Mouse (Mus musculus): ENCODE measurements at regions not wholly inside any gene's neighbourhood (a gene's known extent, or its start where the extent isn't known, plus 50 kb on each side); places are given as distances from the start of the nearest gene placed in this dataset.

DNA sequence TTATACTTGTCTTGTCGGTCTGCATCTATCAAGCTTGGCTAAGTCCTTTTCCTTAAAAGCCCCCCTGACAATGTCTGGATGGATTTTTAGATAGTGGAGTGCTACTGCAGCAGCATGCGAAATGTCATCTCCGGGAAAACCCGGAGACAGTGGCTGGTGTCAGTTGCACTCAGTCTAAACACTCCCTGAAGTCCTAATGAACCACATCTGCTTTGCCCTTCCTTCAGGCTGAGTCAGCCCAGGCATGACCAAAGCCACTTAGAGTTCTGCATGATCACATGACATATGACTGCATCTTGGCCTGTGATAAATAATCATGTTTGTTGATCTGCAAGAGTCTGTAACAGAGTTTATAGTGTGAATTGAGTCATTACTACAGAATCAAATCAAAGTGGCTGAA lies 255.7 kb upstream of the Sall1 start:
- TF ChIP-seq CTCF (IDR thresholded peaks at IDR 0.05) (no peak), EP300 (IDR thresholded peaks at IDR 0.05; ENCODE audit: insufficient read depth, low read depth, low read length) (no peak), POLR2A (IDR thresholded peaks at IDR 0.05; ENCODE audit: insufficient read depth, low read depth, low read length) (no peak)
